Mouse (Mus musculus) brain, embryonic 14.5 days (tissue): Measurements from ENCODE around the gene Gm16513. TPM values are rescaled to one million over a fixed set of nuclear protein-coding genes. Genes with fewer than 3 reads are reported as not detected.
"Not testable (repeated sequence)": the region's sequence is repeated elsewhere in the genome, so short reads cannot be mapped to it uniquely, and the experiment has no call there.

Experiments
- DNase-seq: peaks from one replicate; pipeline ENCODE4 v3.0.0-alpha.2; 2011; ENCODE audit warnings: low read depth
- polyA plus RNA-seq: library from polyadenylated mRNA; depleted of rRNA; stranded (reverse); fragments of >200 nt; gene quantifications from 2 replicates; pipeline ENCODE4 v1.2.3, GENCODE M21; 2012; rRNA removed

Gene Gm16513
- polyA plus RNA-seq, result not detected in 2 replicates

DNA sequence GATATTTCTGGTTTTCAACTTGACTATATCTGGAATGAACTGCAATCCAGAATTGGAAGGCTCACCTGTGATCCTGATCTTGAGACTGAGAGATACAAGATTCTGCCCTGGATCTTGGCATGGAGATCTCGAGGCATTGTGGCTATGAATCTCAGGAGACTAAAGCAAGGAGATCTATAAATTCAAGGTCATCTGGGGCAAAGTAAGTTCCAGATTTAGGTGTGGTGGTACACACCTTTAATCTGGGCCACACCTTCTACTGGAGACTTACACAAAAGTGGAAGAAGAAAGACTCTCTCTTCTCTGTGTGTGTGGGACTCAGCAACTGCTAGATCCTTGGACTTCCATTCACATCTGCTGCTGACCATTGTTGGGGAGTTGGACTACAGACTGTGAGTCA, at the start of gene Gm16513:
Gene Gm16513 (plus strand): TSS at position 301 of the 400 bp plus-strand sequence.
- not testable (repeated sequence) for DNase-seq

Other genes starting within 250 kb of the Gm16513 start
- not detected in 2 replicates for gene Gm6367, start 194.0 kb upstream of the Gm16513 start, polyA plus RNA-seq
- not detected in 2 replicates for gene Gm7942, start 75.7 kb upstream of the Gm16513 start, polyA plus RNA-seq
- gene Gm10424, start 90.1 kb downstream of the Gm16513 start, polyA plus RNA-seq, result not detected in 2 replicates
- gene Gm3259, start 123.3 kb downstream of the Gm16513 start, polyA plus RNA-seq, result not detected in 2 replicates